Mouse (Mus musculus) heart, adult 2 months (tissue): ENCODE measurements around the gene Troap.

ENCODE experiments used
- CTCF ChIP-seq: fragments of 200-600 bp; IDR thresholded peaks from 2 replicates; pipeline ENCODE4 v1.8.1; 2022; ENCODE audit warnings: antibody characterized with exemption, mild to moderate bottlenecking, moderate library complexity
- POLR2A ChIP-seq: fragments of 200-500 bp; IDR thresholded peaks from 2 replicates; pipeline ENCODE4 v1.6.1; 2011; ENCODE audit warnings: mild to moderate bottlenecking, low read depth, low read length, control low read depth; ENCODE audit not compliant: insufficient read depth

DNA sequence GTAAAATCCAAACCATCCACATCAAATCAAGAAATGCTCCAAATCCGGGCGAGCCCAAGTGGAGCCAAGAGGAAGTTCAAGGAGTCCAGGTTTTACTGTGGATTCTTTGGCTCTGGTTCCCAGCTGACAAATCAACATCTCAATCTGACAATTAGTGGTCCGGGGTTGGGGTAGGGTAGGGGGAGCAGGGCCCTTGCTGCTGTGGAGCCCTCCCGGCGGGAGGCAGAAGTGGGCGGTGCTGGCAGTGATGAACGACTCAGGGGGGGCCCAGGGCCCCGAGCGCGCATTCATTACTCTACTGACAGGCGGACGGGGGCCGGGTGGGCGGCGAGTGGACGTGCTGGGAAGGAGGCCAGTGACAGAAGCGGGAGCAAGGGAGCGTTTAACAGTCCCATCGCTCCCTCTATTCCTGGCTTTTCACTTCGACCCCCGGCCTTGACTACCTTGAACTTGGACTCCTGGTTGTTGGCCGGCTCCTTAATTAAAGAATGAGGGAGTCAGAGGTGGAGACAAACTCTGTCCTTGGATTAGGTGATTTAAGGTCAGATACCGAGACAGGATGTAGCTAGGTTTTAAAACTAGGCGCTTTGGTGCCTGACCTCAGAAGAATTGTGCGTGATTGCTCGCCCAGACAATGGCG is 20.4 kb downstream of the Troap start:
- TF ChIP-seq CTCF, result no peak
- TF ChIP-seq POLR2A, result no peak
